Mouse (Mus musculus) kidney, postnatal 4 days (tissue): ENCODE data around the gene Ofcc1.

Experiments used
- DNase-seq, 2 experiments: peaks; one replicate each; pipeline ENCODE4 v3.0.0; 2021; ENCODE audit warnings: mixed read lengths in 2 of 2

The Ofcc1 gene

DNA sequence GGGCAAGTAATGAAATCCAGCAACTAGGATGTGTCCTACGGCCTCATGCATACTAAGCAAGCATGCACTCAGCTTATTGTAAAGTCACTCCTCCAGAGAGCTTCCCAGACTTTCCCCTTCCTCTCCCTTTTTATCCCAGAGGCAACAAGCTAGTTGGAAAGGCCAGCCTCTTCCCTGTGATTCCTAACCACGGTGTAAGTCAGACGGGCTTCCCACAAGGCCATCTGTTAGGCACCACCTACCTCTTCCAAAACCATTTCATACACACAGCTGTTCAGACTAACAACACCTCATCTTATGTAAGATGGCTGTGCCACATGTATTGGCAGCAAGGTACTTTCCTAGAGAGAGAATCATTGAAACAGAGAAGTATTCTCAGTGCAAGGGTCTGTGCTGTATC is 124.9 kb downstream of the Ofcc1 start:
- DNase-seq: no peak

GRCm38 (mm10) chr13:40208314-40208713 is 152.9 kb downstream of the Ofcc1 start:
- DNase-seq: no peak

- no peak for DNase-seq
These were observed 179.5 kb downstream of the Ofcc1 start for GRCm38 (mm10) chr13:40181786-40182185.

GRCm38 (mm10) chr13:40171775-40172174 is 189.5 kb downstream of the Ofcc1 start:
- peak; percentile 7 to 24 for DNase-seq

GRCm38 (mm10) chr13:40167871-40168270 is 193.4 kb downstream of the Ofcc1 start:
- peak; percentile 6 to 30 for DNase-seq

DNA sequence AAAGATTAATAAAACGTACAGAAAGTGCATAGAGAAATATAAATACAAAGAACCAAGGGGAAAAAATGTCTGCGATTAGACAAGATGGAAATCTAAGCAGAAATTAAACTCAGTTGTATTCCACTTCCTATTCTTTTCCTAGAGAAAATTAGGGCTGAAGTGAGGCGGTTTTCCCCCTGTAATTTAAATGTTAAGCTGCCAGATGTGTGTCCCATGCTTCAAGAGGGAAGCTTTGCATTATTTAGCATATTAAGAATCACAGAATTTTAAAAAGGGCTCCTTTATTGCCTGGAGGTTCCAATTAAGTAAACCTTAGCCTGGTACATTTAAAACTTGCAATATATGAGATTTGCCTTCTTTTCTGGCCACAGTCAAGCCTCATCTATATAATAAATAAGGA is 205.8 kb downstream of the Ofcc1 start:
- no peak for DNase-seq

- DNase-seq: no peak
These were observed 221.3 kb downstream of the Ofcc1 start for GRCm38 (mm10) chr13:40139906-40140305.

- DNase-seq: no peak
These were observed 225.2 kb downstream of the Ofcc1 start for GRCm38 (mm10) chr13:40136096-40136495.

- DNase-seq: no peak
These were observed 225.6 kb downstream of the Ofcc1 start for GRCm38 (mm10) chr13:40135670-40136069.

DNA sequence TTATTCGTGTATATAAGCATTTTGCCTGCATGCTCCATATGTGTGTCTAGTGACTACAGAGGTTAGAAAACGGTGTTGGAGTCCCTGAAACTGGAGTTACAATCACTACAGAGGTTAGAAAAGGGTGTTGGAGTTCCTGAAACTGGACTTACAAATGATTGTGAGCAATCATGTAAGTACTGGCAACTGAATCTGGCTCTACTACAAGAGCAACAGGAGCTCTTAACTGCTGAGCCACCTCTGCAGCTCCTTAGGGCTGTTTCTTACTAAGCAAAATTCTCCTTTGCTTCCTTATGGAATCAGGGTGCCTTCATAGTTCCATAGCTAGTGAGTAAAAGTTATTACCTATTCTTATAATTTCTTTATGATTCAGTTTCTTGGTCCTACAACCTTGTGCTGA is 237.4 kb downstream of the Ofcc1 start:
- DNase-seq: no peak

DNA sequence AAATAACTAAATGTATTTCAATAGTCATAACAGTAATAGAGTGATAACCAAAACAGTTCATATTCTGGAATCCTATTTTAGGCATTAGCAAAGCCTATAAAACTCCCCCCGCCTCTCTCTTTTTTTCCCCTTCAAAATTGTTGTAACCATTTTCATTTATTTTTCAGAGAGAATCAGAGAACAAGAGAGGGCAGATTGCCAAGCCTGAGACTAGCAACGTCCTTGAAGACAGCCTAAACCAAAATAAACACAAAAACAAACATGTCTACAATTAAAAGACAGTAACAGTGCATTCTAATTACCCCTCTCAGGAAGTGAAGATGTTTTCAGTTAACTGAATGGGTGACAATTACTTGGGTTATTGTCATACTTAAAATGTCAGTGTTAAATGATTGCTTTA is 248.9 kb downstream of the Ofcc1 start:
- peak; percentile 4 to 11 for DNase-seq

DNA sequence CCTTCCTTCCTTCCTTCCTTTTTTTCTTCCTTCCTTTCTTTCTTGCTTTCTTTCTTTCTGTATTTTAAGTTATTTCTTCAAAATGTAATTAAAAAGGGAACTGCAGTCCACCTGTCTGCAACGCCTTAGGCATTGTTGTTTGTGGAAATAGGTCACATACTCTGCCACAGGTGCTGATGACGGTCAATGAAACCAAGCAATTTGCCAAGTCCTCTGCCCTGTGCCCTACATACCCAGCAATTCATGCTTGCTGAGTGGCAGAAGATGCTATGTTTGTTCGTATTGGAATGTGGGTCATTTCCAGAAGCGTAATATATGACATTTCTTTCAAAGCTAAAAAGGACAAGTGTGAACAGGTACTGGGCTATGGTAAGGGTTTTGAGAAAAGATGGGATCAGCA is 285.0 kb downstream of the Ofcc1 start:
- no peak for DNase-seq

DNA sequence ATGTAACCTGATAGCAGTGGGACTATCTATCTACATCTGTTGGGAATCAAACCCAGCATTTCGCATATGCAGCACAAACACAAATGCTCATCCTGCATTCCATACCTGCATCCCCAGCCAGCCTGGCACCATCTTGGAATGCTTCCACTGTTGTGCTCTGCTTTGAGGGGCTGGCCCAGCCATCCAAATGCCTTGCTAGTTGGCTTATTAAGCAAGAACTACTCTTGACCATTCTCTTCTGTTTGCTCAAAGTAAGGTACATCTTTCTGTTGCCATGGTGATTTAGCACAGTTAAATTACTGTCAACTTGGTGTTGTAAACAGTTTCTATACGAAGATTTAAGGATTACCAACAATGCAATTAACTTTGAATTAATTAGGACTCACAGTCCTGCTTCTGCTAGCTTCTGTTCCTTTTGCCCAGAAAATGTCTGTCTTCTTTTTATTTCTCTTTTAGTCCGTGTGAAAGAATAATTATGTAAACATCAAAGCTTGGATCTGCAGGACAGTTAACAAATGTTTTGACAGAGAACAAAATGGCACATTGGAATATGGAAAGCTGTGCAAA is 286.3 kb downstream of the Ofcc1 start:
- DNase-seq: no peak

- DNase-seq: no peak
These were observed 291.2 kb downstream of the Ofcc1 start for GRCm38 (mm10) chr13:40070004-40070403.

- DNase-seq: no peak
These were observed 300.0 kb downstream of the Ofcc1 start for GRCm38 (mm10) chr13:40061281-40061680.

DNA sequence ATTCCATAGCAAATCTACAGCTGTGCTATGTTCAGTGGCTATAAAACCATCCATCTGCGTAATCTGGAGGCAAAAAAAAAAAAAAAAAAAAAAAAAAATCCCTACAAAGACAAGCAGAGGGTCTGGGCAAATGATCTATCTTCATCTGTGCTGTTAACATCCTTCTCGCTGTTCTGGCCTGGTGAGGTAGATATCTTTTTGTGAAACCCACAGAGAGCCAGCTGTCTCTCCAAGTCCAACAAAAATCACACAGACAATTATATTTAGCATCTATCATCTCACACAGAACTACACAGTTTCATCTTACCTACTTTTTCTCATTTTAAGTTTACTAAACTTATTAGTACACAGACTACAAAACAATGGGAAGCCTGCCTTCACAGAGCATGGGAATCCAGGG is 323.4 kb downstream of the Ofcc1 start:
- no peak for DNase-seq

DNA sequence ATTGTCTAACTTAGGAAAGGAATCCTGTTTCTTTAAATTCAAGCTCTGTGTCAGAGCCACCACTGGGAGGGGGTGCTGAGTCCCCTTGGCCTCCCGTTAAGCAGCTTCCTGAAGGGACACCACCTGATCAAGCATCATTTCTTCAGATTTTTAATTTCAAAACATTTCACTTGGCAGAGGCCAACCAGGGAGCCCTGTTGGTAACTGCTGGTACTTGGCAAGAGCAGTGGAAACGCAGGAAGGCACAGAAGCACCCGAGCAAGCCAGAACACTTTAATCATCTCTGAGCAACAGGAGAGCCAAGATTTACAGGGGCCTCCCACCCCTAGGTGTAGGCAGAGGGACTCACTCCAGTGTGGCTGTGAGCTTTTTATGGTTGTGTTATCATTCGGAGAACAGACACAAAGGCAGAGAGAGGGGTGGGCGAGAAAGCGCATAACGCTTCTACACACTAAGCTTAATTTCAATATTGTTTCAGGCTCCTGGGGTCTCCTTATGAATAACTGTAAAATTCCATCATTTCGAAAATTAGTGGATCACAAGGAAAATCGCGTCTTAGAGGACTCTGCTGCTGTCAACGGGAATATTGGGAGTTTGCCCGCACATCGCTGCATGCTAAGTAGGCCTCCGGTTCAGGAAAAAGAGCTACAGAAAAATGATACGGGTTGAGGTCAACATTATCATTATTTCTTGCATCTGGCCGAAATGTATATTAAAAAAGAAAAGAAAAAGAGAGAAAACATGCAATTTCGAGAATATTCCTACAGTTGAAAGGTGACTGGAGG is 324.1 kb downstream of the Ofcc1 start:
- peak in 1 of 2 experiments; percentile 7 for DNase-seq

DNA sequence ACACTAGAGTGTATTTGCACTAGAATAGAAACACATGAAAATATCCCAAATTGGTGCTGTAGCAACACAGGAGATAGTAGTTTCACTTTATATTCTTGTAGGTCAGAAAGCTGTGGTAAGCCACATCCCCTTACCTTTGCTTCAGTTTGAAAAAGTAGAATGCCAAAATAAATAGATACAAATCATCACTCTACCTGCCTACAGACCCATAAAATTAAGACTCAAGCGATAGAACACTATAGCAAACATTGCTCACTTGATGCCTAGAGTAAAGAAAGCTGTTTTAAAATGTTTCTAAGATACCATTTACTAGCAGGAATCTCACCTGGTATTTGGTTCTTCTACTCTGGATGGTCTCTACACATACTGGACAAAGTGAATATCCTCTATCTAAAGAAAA is 331.8 kb downstream of the Ofcc1 start:
- DNase-seq: no peak

DNA sequence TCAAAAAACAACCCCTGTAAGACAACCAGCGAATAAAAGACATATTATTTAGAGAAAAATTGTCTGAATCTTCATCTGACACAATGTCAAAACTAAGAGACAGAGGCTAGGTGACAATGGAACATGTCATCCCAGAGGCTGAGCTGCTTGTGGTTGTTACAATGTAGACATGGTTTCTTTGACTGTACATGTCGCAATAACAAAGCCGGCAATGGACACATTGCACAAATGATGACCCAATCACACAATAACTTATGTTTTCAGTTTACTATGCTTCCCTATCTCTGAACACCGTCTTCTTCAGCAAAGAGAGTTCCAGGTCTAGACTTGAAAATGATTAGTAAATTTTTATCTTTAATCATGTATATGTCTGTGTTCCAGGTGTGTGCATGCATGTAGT is 332.4 kb downstream of the Ofcc1 start:
- DNase-seq: no peak

- no peak for DNase-seq
These were observed 335.4 kb downstream of the Ofcc1 start for GRCm38 (mm10) chr13:40025816-40026215.

GRCm38 (mm10) chr13:40023201-40023777 is 338.0 kb downstream of the Ofcc1 start:
- DNase-seq: no peak

DNA sequence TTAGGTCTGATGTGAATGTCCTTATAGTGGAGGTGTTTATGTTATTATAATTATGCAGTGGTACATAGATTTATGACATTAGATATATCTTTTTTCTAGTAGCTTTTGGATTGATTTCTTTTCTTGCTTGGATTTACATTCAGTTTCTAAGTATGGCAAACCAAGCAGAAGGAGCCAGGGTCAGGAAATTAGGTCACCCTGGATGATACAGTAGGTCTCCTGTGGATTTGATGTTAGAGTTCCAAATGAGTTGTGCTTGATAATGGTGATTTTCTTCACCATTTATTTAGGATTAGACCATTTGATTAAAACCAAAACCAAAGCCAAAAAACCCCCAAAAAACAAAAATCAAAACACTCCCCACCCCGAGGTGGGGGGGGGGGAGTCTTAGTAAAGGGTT is 338.6 kb downstream of the Ofcc1 start:
- no peak for DNase-seq

DNA sequence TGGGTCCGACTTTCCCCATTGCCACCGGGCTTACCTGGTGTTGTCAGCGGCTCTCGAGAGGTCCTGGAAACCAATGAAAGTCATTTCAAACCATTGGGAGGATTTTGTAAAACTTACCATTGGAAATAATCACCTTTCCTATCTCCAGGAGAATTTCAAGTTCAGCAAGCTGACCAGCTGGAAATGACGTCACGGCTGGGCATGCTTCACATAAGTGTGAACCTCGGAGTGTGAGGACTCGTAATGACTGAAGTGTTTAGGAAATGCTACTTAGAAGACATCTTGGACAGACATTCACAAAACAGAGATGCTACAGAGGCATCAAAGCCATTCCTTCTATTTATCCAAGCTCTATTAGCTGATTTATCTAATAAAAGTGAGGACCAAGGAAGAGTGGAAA is 361.0 kb downstream of the Ofcc1 start:
- no peak for DNase-seq

- DNase-seq: peak in 1 of 2 experiments; percentile 2
These were observed 363.3 kb downstream of the Ofcc1 start for GRCm38 (mm10) chr13:39997901-39998300.
